Mouse (Mus musculus): ENCODE measurements at regions not wholly inside any gene's neighbourhood (a gene's known extent, or its start where the extent isn't known, plus 50 kb on each side); places are given as distances from the start of the nearest gene placed in this dataset.

DNA sequence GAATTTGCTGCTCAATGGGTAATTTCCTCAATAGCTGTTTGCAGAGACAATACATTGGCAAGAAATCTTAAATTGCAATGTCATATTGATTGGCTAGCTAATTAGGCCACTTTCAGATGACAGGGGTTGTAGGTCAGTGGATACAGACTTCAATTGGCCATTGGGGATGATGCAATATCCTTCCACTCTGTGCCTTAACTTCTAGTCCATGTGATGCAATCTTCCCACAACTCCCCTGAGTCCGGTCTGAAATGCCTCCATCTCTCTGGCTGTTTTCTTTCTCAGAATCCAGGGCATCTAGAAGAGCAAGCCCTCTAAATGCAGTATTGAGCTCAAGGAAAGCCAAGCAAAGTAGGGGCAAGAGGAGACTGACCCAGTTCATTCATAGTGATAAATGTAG, 196.4 kb upstream of the Cdyl start:
- Histone ChIP-seq H3K27me3 (ENCODE audit: control insufficient read depth, insufficient read depth, low read depth, low read length) (no peaks in the 10 kb centered on the region), H3K4me3 (ENCODE audit: low read length) (no peak overlapping the region), H3K27ac (ENCODE audit: low read length) (no peak overlapping the region), H3K36me3 (ENCODE audit: control insufficient read depth, insufficient read depth, low read length) (no peaks in the 10 kb centered on the region), H3K9ac (ENCODE audit: low read length) (no peak overlapping the region), H3K9me3 (ENCODE audit: control insufficient read depth, low read length) (no peaks in the 10 kb centered on the region), H3K4me2 (ENCODE audit: low read depth, low read length) (no peak overlapping the region), H3K4me1 (replicated peaks; ENCODE audit: control insufficient read depth, insufficient read depth, low read length) (peaks cover 6% of the 10 kb centered on the region)
- 66% methylated on average over 1 of the region's 1 CpGs for WGBS
- ATAC-seq (ENCODE audit: low read depth) = no peak

DNA sequence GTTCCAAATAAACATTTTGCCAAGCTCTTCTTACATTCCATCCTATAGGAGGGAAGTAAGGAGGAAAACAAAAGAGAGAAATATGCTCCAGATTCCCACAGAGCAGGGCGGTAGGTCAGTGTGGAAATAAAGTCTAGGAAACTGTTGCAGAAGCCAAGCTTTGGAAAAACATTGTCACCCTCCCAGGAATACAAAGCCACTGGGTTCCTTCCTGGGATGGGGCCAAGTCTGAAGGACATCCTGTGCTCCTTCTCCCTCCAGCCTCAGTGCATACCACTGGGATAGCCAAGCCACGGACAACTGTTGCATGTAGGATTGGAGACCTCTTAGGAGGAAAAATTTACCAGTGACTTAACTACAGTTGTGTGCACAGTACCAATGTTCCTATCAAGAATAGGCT, 195.8 kb upstream of the Cdyl start:
- Histone ChIP-seq H3K9me3 (ENCODE audit: control insufficient read depth, low read length) (no peaks in the 10 kb centered on the region), H3K27me3 (ENCODE audit: control insufficient read depth, insufficient read depth, low read depth, low read length) (no peaks in the 10 kb centered on the region), H3K4me3 (ENCODE audit: low read length) (no peak overlapping the region), H3K36me3 (ENCODE audit: control insufficient read depth, insufficient read depth, low read length) (no peaks in the 10 kb centered on the region), H3K4me2 (ENCODE audit: low read depth, low read length) (no peak overlapping the region), H3K27ac (ENCODE audit: low read length) (no peak overlapping the region), H3K4me1 (replicated peaks; ENCODE audit: control insufficient read depth, insufficient read depth, low read length) (peaks cover 12% of the 10 kb centered on the region), H3K9ac (ENCODE audit: low read length) (no peak overlapping the region)
- 60% methylated on average over 2 of the region's 2 CpGs for WGBS
- 0 out of 2 replicates have a peak, but pooled peaks have one; percentile 12 for ATAC-seq (ENCODE audit: low read depth)

DNA sequence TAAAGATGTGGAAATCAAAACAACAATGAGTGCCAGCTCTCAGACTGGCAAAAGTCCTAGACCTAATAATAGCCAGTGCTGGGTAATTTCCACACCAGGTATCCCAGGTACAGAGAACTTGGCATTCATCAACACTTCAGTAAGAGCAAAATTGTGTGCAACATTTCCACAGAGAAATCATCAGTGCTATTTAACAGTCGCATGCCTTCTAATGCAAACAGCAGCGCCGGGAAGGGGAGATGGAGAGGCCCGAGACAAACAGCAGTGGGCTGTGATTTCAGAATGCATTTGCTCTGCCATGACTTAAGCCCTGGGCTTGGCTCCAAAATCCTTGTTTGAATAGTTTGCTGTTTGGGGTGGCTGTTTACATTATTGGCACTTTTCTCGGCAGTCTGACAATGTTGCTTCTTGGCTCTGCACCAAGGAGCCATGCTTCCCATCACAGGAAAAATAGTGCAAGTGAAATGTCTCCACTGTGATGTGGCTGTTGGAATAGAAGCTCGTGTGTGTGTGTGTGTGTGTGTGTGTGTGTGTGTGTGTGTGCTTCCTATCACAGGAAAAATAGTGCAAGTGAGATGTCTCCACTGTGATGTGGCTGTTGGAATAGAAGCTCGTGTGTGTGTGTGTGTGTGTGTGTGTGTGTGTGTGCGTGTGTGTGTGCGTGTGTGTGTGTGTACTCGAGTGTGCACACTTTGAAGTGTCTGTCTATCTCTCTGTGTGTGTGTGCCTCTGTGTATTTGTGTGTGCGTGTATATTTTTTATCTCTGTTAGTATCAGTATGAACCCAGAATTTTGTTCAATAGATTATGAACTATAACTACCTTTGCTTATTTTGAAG, 190.1 kb upstream of the Cdyl start:
- peak; percentile 97 for ATAC-seq (ENCODE audit: low read depth)
- peak overlapping the region; percentile 83 for H3K27ac ChIP-seq (ENCODE audit: low read length)
- 20% methylated on average over 11 of the region's 11 CpGs for WGBS

DNA sequence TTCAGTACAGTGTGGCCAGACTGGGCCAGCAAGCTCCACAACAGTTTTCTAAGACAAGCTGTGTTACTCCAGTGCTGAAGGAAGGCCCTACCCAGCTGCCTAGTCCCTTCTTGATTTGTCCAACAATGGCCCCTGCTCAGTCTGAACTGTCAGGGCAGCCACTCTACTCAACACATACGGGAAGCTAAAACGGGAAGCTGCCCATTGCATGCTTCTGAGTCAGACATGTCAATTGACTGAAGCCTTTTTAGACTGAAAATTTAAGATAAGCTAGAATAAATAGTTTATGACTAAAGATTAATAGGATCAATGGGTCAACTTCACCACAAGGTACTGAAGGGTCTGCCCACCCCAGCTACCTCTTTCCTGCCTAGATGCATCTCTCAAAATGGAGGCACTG, 181.4 kb upstream of the Cdyl start:
- Histone ChIP-seq H3K27ac (ENCODE audit: low read length) (no peak overlapping the region), H3K4me1 (replicated peaks; ENCODE audit: control insufficient read depth, insufficient read depth, low read length) (no peaks in the 10 kb centered on the region), H3K27me3 (ENCODE audit: control insufficient read depth, insufficient read depth, low read depth, low read length) (no peaks in the 10 kb centered on the region), H3K9me3 (ENCODE audit: control insufficient read depth, low read length) (no peaks in the 10 kb centered on the region), H3K4me3 (ENCODE audit: low read length) (no peak overlapping the region), H3K9ac (ENCODE audit: low read length) (no peak overlapping the region), H3K36me3 (ENCODE audit: control insufficient read depth, insufficient read depth, low read length) (no peaks in the 10 kb centered on the region), H3K4me2 (ENCODE audit: low read depth, low read length) (no peak overlapping the region)
- 63% methylated on average over 2 of the region's 2 CpGs for WGBS
- no peak for ATAC-seq (ENCODE audit: low read depth)

More for the DNA sequence above, 190.1 kb upstream of the Cdyl start:
- Histone ChIP-seq H3K27me3 (ENCODE audit: control insufficient read depth, insufficient read depth, low read depth, low read length) (no peaks in the 10 kb centered on the region), H3K4me1 (replicated peaks; ENCODE audit: control insufficient read depth, insufficient read depth, low read length) (peaks cover 14% of the 10 kb centered on the region), H3K4me2 (ENCODE audit: low read depth, low read length) (peak overlapping the region; percentile 22; the same call in 1 of the 2 replicates), H3K9ac (ENCODE audit: low read length) (no peak overlapping the region), H3K4me3 (ENCODE audit: low read length) (no peak overlapping the region), H3K36me3 (ENCODE audit: control insufficient read depth, insufficient read depth, low read length) (no peaks in the 10 kb centered on the region), H3K9me3 (ENCODE audit: control insufficient read depth, low read length) (no peaks in the 10 kb centered on the region)

DNA sequence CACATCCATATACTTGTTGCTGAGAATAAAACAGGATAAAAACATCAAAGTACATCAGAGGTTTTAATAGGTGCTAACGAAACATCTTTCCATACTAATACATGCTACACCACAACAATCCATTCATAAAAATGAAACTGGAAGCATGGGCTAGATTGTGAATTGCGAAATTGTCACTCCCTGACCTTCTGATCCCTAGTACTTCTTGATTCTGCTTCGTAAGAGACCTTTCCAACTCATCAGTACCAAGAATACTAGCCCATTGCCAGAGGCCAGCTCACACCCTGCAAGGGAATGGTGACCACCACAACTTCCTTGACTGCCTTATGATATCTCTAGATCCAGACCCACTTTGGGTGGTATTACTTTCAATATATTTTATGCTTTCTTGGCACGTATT, 177.3 kb upstream of the Cdyl start:
- Histone ChIP-seq H3K9ac (ENCODE audit: low read length) (no peak overlapping the region), H3K27ac (ENCODE audit: low read length) (no peak overlapping the region), H3K4me1 (replicated peaks; ENCODE audit: control insufficient read depth, insufficient read depth, low read length) (peaks cover 2% of the 10 kb centered on the region; the same call in 1 of the 2 replicates), H3K4me3 (ENCODE audit: low read length) (no peak overlapping the region), H3K9me3 (ENCODE audit: control insufficient read depth, low read length) (no peaks in the 10 kb centered on the region), H3K27me3 (ENCODE audit: control insufficient read depth, insufficient read depth, low read depth, low read length) (no peaks in the 10 kb centered on the region), H3K4me2 (ENCODE audit: low read depth, low read length) (no peak overlapping the region), H3K36me3 (ENCODE audit: control insufficient read depth, insufficient read depth, low read length) (no peaks in the 10 kb centered on the region)
- no peak for ATAC-seq (ENCODE audit: low read depth)
- WGBS = 88% methylated on average over 4 of the region's 4 CpGs

DNA sequence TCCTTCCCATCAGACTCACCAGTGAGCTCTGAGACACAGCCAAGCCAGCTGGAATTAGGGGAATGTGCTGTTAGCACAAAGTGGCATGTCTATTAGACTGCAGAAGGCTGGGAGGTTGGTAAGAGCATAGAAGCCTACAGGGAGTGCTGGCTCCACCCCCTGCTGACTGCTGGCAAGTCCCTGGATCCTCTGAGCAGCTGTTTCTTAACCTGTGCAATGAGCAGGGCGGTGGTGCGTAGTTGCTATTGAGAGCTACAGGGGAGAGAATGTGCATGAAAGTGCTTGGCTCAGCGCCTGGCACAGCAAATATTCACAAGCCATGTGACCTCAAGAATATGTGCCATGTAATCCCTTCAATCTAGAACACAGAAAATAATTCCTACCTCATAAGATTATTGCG, 173.5 kb upstream of the Cdyl start:
- no peak overlapping the region for H3K4me3 ChIP-seq (ENCODE audit: low read length)
- no peak overlapping the region for H3K9ac ChIP-seq (ENCODE audit: low read length)
- H3K4me1 ChIP-seq (replicated peaks; ENCODE audit: control insufficient read depth, insufficient read depth, low read length) = peaks cover 2% of the 10 kb centered on the region; the same call in 1 of the 2 replicates
- 59% methylated on average over 4 of the region's 4 CpGs for WGBS
- ATAC-seq (ENCODE audit: low read depth) = peak; percentile 98
- no peaks in the 10 kb centered on the region for H3K9me3 ChIP-seq (ENCODE audit: control insufficient read depth, low read length)
- H3K36me3 ChIP-seq (ENCODE audit: control insufficient read depth, insufficient read depth, low read length) = no peaks in the 10 kb centered on the region
- no peak overlapping the region for H3K4me2 ChIP-seq (ENCODE audit: low read depth, low read length)
- H3K27me3 ChIP-seq (ENCODE audit: control insufficient read depth, insufficient read depth, low read depth, low read length) = no peaks in the 10 kb centered on the region
- no peak overlapping the region for H3K27ac ChIP-seq (ENCODE audit: low read length)

DNA sequence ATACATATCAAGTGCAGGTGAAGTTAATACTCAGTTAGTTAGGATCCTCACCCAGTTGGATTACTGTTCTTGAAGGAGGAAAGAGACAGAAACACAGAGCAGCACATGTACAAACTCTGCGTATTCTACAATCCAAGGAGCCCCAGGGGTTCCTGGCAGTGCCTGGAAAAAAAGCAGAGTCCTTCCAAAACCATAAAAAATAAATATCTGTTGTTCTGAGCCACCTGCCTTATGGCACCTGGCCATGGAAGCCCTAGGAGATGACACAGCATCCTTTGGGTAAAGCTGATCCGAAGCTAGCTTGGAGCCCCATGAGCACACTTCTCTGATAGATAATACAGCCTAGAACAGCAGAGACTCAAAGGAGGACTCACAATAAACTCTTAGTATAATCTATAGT, 159.9 kb upstream of the Cdyl start:
- 86% methylated on average over 2 of the region's 2 CpGs for WGBS
- Histone ChIP-seq H3K27ac (ENCODE audit: low read length) (no peak overlapping the region), H3K9me3 (ENCODE audit: control insufficient read depth, low read length) (no peaks in the 10 kb centered on the region), H3K9ac (ENCODE audit: low read length) (no peak overlapping the region), H3K36me3 (ENCODE audit: control insufficient read depth, insufficient read depth, low read length) (no peaks in the 10 kb centered on the region), H3K4me3 (ENCODE audit: low read length) (no peak overlapping the region), H3K4me2 (ENCODE audit: low read depth, low read length) (no peak overlapping the region), H3K27me3 (ENCODE audit: control insufficient read depth, insufficient read depth, low read depth, low read length) (no peaks in the 10 kb centered on the region), H3K4me1 (replicated peaks; ENCODE audit: control insufficient read depth, insufficient read depth, low read length) (no peaks in the 10 kb centered on the region; the same call in 1 of the 2 replicates)
- no peak for ATAC-seq (ENCODE audit: low read depth)

DNA sequence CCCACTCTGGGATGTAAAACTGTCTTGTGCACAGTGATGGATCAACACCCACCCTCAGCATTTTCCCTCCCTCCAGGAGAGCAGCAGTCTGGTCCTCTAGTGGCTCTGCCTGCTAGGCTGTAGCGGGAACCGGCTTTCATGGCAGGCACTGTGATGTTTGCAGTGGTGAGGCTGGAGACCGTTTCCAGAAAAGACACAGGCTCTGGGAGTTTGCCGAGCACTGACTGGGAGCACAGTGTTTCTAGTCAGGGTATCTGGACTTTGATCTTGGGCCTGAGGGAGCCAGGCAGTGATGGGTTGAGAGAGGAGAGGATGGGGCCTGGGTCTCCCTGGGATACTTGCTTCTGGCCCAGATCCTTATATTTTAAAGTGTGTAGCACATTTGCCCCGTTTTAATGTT, 158.7 kb upstream of the Cdyl start:
- Histone ChIP-seq H3K4me1 (replicated peaks; ENCODE audit: control insufficient read depth, insufficient read depth, low read length) (no peaks in the 10 kb centered on the region; the same call in 1 of the 2 replicates), H3K27ac (ENCODE audit: low read length) (no peak overlapping the region), H3K9me3 (ENCODE audit: control insufficient read depth, low read length) (no peaks in the 10 kb centered on the region), H3K4me2 (ENCODE audit: low read depth, low read length) (no peak overlapping the region), H3K9ac (ENCODE audit: low read length) (no peak overlapping the region), H3K36me3 (ENCODE audit: control insufficient read depth, insufficient read depth, low read length) (no peaks in the 10 kb centered on the region), H3K27me3 (ENCODE audit: control insufficient read depth, insufficient read depth, low read depth, low read length) (no peaks in the 10 kb centered on the region), H3K4me3 (ENCODE audit: low read length) (no peak overlapping the region)
- no peak for ATAC-seq (ENCODE audit: low read depth)
- WGBS = 47% methylated on average over 5 of the region's 5 CpGs

DNA sequence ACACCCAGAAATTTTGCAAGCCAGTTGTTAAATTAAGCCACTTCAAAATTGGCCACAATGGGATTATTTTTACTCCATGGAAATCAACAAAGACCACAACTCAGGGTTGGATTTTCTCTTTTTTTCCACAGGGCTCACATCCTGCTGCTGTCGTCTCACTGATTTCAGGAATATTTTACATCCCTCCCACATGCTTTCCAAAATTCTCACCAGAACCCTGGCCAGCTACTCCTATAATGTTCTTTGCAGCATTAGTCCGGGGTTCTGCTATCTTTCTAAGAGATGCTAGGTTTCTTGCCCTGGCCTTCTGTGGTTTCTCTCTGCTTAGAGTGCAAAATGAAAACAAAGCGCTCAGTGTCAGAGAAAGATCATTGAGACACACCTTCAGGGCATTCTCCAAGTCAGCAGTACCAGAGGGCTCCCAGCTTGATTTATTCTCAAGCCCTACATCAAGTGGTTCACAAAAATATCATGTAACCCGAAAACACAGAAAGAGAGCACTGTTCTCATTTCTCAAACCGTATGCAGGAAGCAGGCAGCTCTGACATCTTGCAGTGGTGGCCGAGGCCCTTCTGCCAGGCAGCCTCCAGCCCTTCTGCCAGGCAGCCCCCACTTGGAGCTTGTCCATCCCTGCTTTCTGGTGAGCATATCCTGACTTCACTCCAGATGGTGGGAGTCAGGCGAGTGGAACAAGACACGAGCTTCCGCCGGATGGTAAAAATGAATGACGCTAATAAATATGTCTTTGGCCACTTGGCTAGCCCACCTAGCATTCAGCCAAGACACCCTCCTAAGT, 158.1 kb upstream of the Cdyl start:
- no peak overlapping the region for H3K4me2 ChIP-seq (ENCODE audit: low read depth, low read length)
- H3K9ac ChIP-seq (ENCODE audit: low read length) = no peak overlapping the region
- no peaks in the 10 kb centered on the region for H3K36me3 ChIP-seq (ENCODE audit: control insufficient read depth, insufficient read depth, low read length)
- WGBS = 55% methylated on average over 11 of the region's 11 CpGs
- no peak for ATAC-seq (ENCODE audit: low read depth)
- no peaks in the 10 kb centered on the region for H3K9me3 ChIP-seq (ENCODE audit: control insufficient read depth, low read length)
- H3K4me1 ChIP-seq (replicated peaks; ENCODE audit: control insufficient read depth, insufficient read depth, low read length) = no peaks in the 10 kb centered on the region; the same call in 1 of the 2 replicates
- H3K27me3 ChIP-seq (ENCODE audit: control insufficient read depth, insufficient read depth, low read depth, low read length) = no peaks in the 10 kb centered on the region
- no peak overlapping the region for H3K4me3 ChIP-seq (ENCODE audit: low read length)
- no peak overlapping the region for H3K27ac ChIP-seq (ENCODE audit: low read length)
